Mouse (Mus musculus) heart, adult 9 months (tissue): ENCODE measurements around the gene Tada2b.

ENCODE experiments used
- DNase-seq, 2 experiments: peaks; one replicate each; pipeline ENCODE4 v3.0.0; 2022; ENCODE audit warnings: low spot score in 2 of 2

The Tada2b gene

DNA sequence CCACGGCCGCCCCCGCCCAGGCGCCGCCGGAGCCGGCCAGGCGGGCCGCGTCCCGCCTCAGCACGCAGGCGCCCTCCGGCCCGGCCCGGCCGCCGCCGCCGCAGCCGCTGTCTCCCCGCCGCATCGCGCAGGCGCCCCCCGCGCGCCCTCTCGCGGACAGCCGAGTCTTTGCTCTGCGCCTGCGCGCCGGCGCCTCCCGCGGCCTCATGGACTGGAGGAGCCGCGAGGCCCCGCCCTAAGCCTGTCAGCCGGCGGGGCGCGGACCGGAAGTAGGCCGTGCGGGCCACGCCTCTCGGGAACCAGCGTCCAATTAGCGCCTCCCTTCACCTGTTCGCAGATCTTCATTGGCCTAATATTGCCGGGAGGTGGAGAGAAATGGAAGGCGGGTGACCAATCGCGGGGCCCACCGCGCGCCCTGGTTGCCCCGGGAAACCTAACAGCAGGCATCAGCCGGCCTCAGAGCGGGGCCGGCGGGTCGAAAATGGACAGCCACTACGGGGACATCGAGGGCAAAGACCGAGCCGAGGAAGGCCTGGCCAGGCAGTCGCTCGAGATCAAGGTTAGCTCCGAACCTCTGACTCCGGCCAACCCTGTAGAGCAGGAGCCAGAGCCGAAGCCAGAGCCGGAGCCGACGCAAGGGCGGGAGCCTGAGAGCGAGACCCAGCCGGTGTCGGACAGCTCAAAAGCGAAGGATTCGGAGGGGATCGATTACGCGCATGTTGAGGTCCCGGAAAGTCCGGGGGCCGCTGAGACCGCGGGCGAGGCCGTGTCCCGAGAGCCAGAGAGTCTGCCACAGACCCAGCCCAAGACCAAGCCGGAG is at the start of gene Tada2b, which contains the start of gene Ccdc96:
Gene Tada2b (minus strand): TSS at position 115 of the 820 bp plus-strand sequence.
Gene Ccdc96 (plus strand): TSS at position 418 of the 820 bp plus-strand sequence.
- DNase-seq = peak; percentile 99

- peak; percentile 94 to 95 for DNase-seq
These were observed 46.2 kb upstream of the Tada2b start for GRCm38 (mm10) chr5:36530129-36530751.

GRCm38 (mm10) chr5:36529698-36530097 is 45.6 kb upstream of the Tada2b start:
- DNase-seq = no peak

DNA sequence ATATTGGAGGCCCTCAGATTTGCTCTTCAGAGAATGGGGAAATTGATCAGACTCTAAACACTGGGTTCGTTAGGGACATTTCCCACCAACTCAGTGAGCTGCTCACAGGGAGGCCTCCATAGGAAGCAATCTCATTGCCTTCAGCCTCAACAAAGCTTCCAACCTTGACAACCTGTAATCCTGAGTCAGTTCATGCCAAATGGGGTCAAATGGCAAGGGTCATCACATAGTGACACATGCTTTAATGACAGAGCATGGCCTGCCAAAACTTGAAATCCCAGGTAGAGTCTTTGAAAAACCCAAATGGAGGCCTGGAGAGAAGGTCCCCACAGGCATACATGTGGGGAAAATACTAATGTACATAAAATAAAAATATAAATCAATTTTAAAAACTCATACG is 42.8 kb upstream of the Tada2b start:
- no peak for DNase-seq

DNA sequence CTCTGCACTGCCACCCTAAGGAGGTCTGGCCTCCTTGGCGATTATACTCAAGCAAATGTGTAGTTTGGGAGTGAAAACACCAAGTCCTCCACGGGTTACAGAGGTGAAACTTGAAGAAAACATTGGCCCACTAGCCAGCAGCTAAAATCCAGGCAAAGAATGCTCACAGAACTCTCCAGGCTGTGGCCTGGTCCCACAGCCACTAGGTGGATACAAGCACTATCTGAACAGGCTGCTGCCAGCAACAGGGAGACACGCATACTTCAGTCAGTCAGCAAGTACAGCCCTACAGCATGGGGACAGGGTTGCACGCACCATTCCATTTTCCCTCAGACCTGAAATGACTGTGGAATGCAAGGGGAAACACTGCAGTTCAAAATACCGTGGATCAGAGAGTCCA is 42.2 kb upstream of the Tada2b start:
- DNase-seq = no peak

GRCm38 (mm10) chr5:36525216-36525615 is 41.1 kb upstream of the Tada2b start:
- DNase-seq = no peak

GRCm38 (mm10) chr5:36523219-36523703 is 39.2 kb upstream of the Tada2b start:
- DNase-seq = no peak

GRCm38 (mm10) chr5:36522782-36523181 is 38.7 kb upstream of the Tada2b start:
- no peak for DNase-seq

DNA sequence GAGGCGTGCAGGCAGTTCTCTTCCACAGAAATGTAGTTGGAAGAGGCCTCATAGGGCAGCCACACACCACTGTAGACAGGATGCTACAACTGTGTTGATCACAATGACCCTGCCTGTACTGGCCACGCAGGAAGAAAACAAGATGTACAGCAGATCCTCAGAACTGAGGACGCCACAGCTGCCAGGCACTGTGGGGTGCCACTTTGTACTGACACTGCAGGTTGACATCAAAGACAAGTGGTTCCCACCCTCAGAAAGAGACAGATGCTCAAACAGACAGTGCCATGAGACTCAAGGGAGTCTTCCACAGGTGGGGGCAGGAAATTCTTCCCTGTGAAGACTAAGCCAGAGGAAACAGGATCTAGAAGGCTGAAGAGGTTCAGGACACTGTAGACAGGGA is 35.7 kb upstream of the Tada2b start:
- DNase-seq = no peak

GRCm38 (mm10) chr5:36517596-36517995 is 33.5 kb upstream of the Tada2b start:
- no peak for DNase-seq

DNA sequence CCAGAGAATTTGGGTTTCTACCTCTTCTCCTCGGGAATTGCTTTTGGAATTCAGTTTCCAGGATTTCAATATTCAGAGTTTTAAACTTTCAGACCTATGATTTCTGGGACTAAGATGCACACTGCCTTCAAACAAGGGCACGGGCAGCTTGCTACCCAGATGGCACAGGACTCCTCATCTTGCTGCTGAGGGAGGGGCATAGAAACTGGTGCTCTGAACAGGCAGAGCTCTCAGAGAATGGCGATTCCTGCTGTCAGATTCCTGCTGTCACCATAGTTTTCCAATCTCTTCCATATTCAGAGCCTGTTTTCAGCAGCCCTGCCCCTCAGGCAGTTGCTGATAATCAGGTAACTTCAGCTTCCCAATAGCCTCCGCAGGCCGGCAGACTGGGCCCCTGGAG is 31.5 kb upstream of the Tada2b start:
- no peak for DNase-seq

DNA sequence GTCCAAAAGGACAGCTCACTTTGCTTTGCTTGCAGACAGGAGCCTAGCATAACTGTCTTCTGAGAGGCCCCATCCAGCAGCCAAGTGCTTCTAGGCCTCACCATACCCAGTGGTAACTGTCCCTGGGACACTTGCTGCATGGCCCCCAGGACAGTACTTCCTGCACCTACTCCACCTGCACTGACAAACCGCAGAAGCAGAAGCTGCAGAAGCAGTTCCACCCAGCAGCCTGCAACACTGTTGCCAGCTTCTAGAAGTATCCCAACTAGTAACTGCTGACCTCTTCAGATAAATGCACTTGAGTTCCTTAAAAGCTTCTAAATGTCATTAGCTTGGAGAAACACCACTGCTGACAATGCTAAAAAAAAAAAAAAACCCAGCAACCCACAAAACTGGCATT is 31.0 kb upstream of the Tada2b start:
- DNase-seq = peak; percentile 12 to 40

- DNase-seq = no peak
These were observed 26.9 kb upstream of the Tada2b start for GRCm38 (mm10) chr5:36510956-36511355.

GRCm38 (mm10) chr5:36508351-36508750 is 24.3 kb upstream of the Tada2b start:
- DNase-seq = no peak

DNA sequence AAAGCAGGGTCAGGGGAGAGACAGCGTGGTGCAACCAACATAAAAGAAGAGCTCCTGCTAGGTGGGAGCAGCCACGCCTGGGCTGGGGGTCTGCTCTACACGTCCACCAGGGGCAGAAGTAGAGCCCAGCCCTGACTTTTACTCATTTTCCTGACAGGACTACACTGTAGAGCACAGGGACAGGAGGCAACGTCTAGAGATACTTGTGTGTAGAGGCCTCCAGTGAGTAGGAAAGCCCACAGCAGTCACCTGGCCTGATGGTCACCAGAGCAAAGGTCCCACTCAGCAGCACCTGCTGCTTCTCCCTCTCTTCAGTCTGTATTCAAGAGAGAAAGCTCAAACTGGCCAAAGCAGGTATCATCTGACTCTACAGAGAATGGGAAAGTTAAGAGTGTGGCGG is 21.6 kb upstream of the Tada2b start:
- no peak for DNase-seq

- DNase-seq = no peak
These were observed 21.1 kb upstream of the Tada2b start for GRCm38 (mm10) chr5:36505235-36505634.

GRCm38 (mm10) chr5:36494709-36495108 is 10.6 kb upstream of the Tada2b start:
- no peak for DNase-seq

DNA sequence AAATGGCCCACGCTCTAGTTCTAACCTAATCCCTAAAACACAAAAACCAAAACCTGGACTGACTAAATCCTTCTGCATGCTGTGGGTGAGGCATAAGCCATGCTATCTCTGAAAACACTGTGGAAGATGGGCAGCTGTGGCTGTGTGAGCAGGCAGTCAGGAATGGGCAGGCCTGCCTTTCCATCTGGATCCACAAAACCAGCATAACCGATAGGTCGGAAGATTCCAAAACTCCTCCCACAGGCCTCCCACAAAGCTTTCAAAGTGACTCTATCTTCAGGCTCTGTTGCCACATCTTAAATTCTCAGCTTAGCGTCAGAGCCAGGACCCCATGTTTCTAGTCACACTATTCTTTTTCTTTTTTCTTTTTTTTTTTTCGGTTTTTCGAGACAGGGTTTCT is 9.8 kb upstream of the Tada2b start:
- DNase-seq = no peak

GRCm38 (mm10) chr5:36489225-36489624 is 5.1 kb upstream of the Tada2b start:
- no peak for DNase-seq

DNA sequence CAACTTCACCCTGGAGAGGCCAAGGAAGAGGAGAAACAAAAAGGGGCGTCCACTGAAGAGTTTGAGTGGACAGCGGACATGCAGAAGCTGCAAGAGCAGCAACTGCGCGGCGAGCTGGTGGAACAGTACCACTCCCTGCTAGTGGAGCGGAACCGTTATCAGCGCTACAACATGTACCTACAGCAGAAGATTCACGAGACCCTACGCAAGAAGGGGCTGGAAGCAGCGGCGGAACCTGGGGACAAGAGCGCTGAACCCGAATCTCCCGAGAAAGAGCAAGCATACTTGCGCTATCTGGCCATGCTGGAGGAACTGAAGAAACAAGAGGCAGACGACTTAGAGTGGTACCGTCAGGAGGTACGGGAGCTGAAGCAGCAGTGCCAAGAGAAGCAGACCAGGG is 1.2 kb upstream of the Tada2b start:
- DNase-seq = no peak

GRCm38 (mm10) chr5:36483203-36484101 is 633 bp downstream of the Tada2b start:
- peak; percentile 51 to 54 for DNase-seq

DNA sequence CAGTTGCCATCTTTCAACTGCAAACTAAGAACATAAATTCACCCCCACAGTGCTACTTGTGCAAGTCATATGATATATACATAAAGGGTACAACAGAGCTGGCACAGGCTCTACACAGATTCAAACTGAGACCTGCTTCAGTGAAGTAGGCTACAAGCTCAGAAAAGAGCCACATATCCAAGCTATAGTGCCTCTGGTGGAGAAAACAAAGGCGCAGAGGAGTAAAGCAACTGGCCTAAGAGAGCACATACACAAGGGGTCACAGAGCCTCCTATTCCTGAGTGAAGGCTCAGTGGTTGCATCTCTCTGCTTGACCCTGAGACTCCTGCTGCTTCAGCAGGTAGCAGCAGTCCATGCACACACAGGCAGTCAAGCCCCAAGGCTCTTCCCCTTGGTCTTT is 3.0 kb downstream of the Tada2b start:
- DNase-seq = no peak
